Mouse (Mus musculus) layer of hippocampus, adult 9-10 months (tissue): ENCODE data around the gene Bcl2l12.
A peak's percentile ranks its signal among the peaks of the same experiment; 100 is the strongest.

Experiments
- DNase-seq: peaks from one replicate; pipeline ENCODE4 v3.0.0; 2022; ENCODE audit warnings: low spot score

The Bcl2l12 gene

DNA sequence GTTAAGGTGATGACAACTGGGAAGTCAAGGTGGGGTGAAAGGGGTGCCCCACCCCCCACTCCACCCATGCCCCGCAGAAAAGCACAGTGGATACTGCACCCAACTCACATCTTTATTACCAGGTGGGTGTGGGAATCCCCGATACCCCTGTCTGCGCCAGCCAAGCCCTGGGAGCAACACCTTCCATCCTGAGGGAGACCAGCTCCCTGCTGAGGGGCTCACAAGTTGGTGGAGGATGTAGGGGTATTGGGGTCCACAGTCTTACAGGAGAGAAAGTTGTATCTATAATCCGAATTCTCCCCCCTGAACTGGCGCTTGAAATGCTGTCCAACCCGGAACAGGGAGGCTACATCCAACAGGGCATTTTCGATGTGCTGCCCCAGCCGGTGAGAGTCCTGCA is 39.2 kb downstream of the Bcl2l12 start:
- DNase-seq = no peak

GRCm38 (mm10) chr7:44958208-44958607 is 40.3 kb downstream of the Bcl2l12 start:
- DNase-seq = no peak

GRCm38 (mm10) chr7:44957183-44957835 is 41.2 kb downstream of the Bcl2l12 start:
- no peak for DNase-seq

GRCm38 (mm10) chr7:44956266-44956665 is 42.2 kb downstream of the Bcl2l12 start:
- DNase-seq = no peak

- no peak for DNase-seq
Observed at GRCm38 (mm10) chr7:44955628-44956027, 42.9 kb downstream of the Bcl2l12 start.

- DNase-seq = no peak
Observed at GRCm38 (mm10) chr7:44954091-44954885, 44.2 kb downstream of the Bcl2l12 start.

GRCm38 (mm10) chr7:44953561-44953960 is 45.0 kb downstream of the Bcl2l12 start:
- DNase-seq = no peak

DNA sequence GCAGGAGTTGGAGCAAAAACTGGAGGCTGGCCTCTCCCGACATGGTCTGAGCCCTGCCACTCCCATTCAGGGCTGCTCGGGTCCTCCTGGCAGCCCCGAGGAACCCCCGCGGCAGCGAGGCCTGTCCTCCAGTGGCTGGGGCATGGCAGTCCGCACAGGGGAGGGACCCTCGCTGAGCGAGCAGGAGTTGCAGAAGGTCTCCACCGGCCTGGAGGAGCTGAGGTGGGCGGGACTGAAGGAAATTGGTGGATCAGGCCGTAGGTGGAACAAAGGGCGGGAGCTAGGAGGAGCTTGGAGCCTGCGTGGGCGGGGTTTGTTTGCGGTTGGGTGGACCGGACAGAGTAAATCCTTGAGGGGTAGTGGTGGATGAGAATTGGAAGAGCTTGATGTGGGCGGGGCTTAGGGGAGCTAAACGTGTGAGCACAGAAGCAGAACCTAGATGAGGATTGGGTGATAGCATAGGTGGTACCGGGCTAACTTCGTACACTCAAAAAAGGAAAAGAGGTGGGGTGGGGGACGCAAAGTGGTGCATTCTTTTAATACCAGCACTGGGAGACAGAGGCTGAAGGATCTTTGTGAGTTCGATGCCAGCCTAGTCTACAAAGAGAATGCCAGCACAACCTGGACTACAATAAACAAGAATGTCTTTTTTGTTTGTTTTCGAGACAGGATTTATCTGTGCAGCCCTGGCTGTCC is 45.8 kb downstream of the Bcl2l12 start:
- DNase-seq = peak; percentile 67

DNA sequence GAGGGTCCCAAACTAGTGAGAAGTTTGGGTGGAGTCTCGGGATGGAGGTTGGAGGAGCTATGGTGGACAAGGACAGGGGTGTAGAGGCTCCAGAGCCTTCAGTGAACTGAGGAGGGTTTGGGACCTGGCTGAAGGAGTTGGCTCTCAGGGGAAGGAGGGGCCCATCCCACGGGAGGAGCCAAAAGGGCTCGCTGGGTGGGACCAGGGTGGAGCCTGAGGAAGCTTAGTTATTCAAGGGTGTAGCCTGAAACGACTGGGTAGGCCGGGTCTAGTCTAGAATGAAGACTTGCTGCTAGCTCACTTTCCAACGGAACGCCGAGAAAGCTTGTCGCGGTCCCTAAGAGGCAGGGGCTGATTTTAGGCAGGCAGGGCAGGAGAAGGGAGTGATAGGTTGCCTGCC is 46.6 kb downstream of the Bcl2l12 start:
- no peak for DNase-seq

- no peak for DNase-seq
Observed at GRCm38 (mm10) chr7:44949922-44950321, 48.6 kb downstream of the Bcl2l12 start.

DNA sequence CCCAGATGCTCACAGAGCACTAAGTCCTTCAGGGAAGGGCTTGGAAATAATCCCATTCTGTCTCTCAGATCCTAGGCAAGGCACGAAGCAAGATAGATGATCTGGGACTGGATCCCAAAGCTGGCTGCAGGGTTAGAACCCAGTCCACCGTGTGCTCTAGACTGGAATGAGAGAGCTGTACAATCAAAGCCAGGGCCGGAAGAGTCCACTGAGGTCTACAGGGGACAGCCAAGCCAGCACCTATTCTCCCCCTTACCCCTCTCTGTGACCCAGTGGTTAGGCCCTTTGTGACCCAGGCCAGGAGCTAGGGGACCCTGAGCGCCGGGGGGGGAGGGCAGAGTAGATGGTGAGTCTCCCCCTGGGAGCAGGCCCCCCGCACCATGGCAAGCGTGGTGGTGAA is 55.6 kb downstream of the Bcl2l12 start, which contains the start of gene Tsks:
Gene Tsks, plus strand, starts transcription at position 301 of the 400 bp plus-strand sequence.
- no peak for DNase-seq
